Mouse (Mus musculus): ENCODE data around the gene Dpt. TPM values are rescaled to one million over a fixed set of nuclear protein-coding genes. Genes with fewer than 3 reads are reported as not detected.
"Not testable (repeated sequence)": the region's sequence is repeated elsewhere in the genome, so short reads cannot be mapped to it uniquely, and the experiment has no call there.

The Dpt gene
- polyA plus RNA-seq, 1 experiment from 2014 or later, result 0.13 TPM

DNA sequence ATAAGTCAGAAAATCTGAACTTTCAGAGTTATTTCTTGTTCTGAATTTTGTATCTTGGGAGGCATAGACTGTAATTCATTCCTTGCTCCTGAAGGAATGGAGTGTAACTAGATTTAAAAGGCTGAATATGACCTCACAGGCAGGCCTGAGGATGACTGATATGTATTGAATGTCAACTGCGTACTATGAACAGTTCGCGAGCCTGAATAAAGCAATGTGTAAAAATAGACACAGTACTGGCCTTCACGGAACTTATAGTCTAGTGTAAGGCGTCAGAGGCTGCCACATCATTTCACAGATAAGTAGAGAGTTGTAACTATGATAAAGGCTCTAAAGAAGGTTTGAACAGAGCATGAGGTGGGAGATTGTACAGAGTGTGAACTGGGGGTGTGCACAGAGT is 10.3 kb upstream of the Dpt start:
- ATAC-seq (ENCODE audit: insufficient read depth, low FRiP score, low TSS enrichment) (no peak), DNase-seq (ENCODE audit: low spot score) (no peak)
- no peaks in the 10 kb centered on the region for H3K4me1 ChIP-seq (ENCODE audit: control insufficient read depth, insufficient read depth, low read length)
- no peak overlapping the region for H3K4me2 ChIP-seq (ENCODE audit: low read depth)
- H3K4me3 ChIP-seq (ENCODE audit: low read depth, low read length), result no peak overlapping the region
- no peak overlapping the region for H3K27ac ChIP-seq (ENCODE audit: low read depth, low read length)
- H3K9ac ChIP-seq (ENCODE audit: low read length), result no peak overlapping the region
- H3K36me3 ChIP-seq (ENCODE audit: control insufficient read depth, insufficient read depth, low read length), result no peaks in the 10 kb centered on the region
- H3K27me3 ChIP-seq (ENCODE audit: control insufficient read depth, insufficient read depth, low read length), result no peaks in the 10 kb centered on the region
- WGBS, result 95% methylated on average over 5 of the region's 5 CpGs
- H3K9me3 ChIP-seq (ENCODE audit: control insufficient read depth, low read length), result no peaks in the 10 kb centered on the region

DNA sequence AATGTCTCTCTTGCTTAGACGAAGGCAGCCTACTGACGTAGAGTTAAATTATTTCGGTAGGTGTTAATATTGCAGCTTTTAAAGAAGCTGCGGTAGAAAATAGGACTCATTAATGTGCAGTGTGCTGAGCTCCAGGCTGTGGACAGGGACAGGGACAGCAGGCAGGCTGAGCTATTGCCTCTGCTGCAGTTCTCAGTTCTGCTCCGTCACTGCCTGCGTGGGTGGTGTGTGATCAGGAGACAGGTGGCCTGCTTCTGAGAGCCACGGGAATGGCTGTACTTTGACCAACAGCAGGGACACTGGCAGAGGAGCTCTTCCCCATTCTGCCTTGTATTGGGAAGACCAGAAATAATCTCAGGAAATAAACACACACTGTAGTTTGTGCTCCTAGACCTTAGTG is 8.7 kb upstream of the Dpt start:
- Histone ChIP-seq H3K4me2 (ENCODE audit: low read depth) (no peak overlapping the region), H3K9me3 (ENCODE audit: control insufficient read depth, low read length) (no peaks in the 10 kb centered on the region), H3K27ac (ENCODE audit: low read depth, low read length) (no peak overlapping the region), H3K9ac (ENCODE audit: low read length) (no peak overlapping the region), H3K4me1 (ENCODE audit: control insufficient read depth, insufficient read depth, low read length) (no peaks in the 10 kb centered on the region), H3K27me3 (ENCODE audit: control insufficient read depth, insufficient read depth, low read length) (no peaks in the 10 kb centered on the region), H3K4me3 (ENCODE audit: low read depth, low read length) (no peak overlapping the region), H3K36me3 (ENCODE audit: control insufficient read depth, insufficient read depth, low read length) (no peaks in the 10 kb centered on the region)
- no peak for ATAC-seq (ENCODE audit: insufficient read depth, low FRiP score, low TSS enrichment)
- WGBS, result 85% methylated on average over 7 of the region's 7 CpGs
- DNase-seq (ENCODE audit: low spot score), result no peak

DNA sequence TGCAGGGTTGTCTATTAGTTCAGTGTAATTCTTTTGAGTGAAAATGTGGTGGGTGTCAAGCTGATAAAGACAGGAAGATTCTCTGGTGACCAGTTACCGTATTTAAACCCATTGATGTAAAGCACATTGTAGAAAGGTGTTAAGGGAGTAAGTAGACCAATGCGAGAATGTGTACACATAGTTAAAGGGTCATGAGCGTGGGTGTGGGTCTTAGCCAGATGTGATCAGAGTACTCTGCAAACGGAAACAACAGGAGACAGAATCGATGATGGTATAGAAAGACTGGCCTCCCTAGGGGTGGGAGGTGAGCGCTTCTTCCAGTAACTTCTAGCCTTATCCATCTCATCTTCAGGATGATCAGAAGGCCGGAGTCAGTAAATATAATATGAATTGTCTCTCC is 8.2 kb upstream of the Dpt start:
- Histone ChIP-seq H3K36me3 (ENCODE audit: control insufficient read depth, insufficient read depth, low read length) (no peaks in the 10 kb centered on the region), H3K9me3 (ENCODE audit: control insufficient read depth, low read length) (no peaks in the 10 kb centered on the region), H3K4me1 (ENCODE audit: control insufficient read depth, insufficient read depth, low read length) (no peaks in the 10 kb centered on the region), H3K4me3 (ENCODE audit: low read depth, low read length) (no peak overlapping the region), H3K4me2 (ENCODE audit: low read depth) (no peak overlapping the region), H3K27ac (ENCODE audit: low read depth, low read length) (no peak overlapping the region), H3K27me3 (ENCODE audit: control insufficient read depth, insufficient read depth, low read length) (no peaks in the 10 kb centered on the region), H3K9ac (ENCODE audit: low read length) (no peak overlapping the region)
- 86% methylated on average over 7 of the region's 7 CpGs for WGBS
- ATAC-seq (ENCODE audit: insufficient read depth, low FRiP score, low TSS enrichment) (no peak), DNase-seq (ENCODE audit: low spot score) (no peak)

DNA sequence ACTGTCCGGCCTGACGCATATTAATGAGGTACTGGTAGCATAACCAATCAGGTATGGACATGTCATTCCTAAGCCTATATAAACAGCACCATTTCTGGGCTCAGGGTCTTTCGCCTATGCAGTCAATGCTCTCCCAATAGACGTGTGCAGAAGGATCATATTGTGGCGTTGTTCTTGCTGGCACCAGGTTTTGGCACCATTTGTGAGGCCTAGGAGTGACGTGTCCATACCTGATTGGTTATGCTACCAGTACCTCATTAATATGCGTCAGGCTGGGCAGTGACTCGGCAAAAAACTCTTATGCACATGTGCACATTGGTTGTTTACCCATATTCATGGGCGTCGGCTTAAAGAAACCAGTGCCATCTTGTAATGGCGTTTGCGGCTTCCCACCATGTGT is 6.1 kb upstream of the Dpt start:
- not testable (repeated sequence) for H3K27me3 ChIP-seq (ENCODE audit: control insufficient read depth, insufficient read depth, low read length); H3K9me3 ChIP-seq (ENCODE audit: control insufficient read depth, low read length); H3K27ac ChIP-seq (ENCODE audit: low read depth, low read length); H3K36me3 ChIP-seq (ENCODE audit: control insufficient read depth, insufficient read depth, low read length); DNase-seq (ENCODE audit: low spot score); H3K4me2 ChIP-seq (ENCODE audit: low read depth); H3K4me3 ChIP-seq (ENCODE audit: low read depth, low read length); H3K9ac ChIP-seq (ENCODE audit: low read length); H3K4me1 ChIP-seq (ENCODE audit: control insufficient read depth, insufficient read depth, low read length); ATAC-seq (ENCODE audit: insufficient read depth, low FRiP score, low TSS enrichment)
- WGBS, result 94% methylated on average over 12 of the region's 12 CpGs

DNA sequence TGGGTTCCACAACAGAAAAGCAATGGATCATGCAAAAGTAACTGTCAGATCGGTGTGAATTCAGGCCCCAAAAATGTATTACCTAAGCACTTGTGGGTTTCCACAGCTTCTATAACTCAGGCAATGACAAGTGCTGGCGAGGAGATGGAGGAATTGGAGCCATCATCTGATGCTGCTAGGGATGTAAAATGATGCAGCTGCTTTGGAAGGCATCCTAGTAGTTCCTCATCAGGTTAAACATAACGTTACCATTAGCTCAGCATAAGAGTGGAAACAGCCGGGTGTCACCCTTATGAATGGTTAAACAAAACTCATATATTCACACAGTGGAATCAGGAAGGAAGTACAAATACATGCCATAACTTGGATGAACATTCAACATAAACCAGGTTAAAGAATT is 3.4 kb upstream of the Dpt start:
- Histone ChIP-seq H3K36me3 (ENCODE audit: control insufficient read depth, insufficient read depth, low read length) (no peaks in the 10 kb centered on the region), H3K9me3 (ENCODE audit: control insufficient read depth, low read length) (no peaks in the 10 kb centered on the region), H3K27me3 (ENCODE audit: control insufficient read depth, insufficient read depth, low read length) (no peaks in the 10 kb centered on the region), H3K9ac (ENCODE audit: low read length) (no peak overlapping the region), H3K27ac (ENCODE audit: low read depth, low read length) (no peak overlapping the region), H3K4me2 (ENCODE audit: low read depth) (no peak overlapping the region), H3K4me1 (ENCODE audit: control insufficient read depth, insufficient read depth, low read length) (no peaks in the 10 kb centered on the region), H3K4me3 (ENCODE audit: low read depth, low read length) (no peak overlapping the region)
- DNase-seq (ENCODE audit: low spot score), result no peak
- WGBS, result 80% methylated on average over 4 of the region's 4 CpGs
- ATAC-seq (ENCODE audit: insufficient read depth, low FRiP score, low TSS enrichment), result no peak

DNA sequence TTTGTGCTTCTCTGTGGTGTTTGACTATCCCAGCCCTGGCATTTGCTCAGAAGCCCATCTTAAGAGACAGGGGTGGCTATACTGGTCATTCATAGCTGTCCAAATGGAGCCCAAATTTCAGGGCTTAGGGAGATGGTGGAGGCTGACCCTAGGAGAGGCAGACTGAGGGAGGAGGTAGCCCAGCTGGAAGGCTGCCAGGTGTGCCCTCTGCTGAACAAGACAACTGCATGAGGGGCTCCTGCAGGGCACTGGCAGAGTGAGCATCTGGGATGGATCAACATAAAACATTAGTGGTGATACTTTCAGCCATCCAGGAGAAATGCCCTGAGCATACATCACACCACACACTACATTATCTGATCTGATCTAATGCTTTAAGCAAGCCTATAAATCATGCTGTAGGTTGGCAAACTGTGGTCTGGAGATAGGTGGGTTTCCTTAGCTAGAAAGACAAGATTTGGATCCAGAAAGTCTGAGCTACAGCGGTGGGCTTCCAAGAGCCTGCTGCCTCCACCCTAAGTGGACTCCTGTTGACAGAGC is 1.4 kb downstream of the Dpt start:
- no peak overlapping the region for H3K9ac ChIP-seq (ENCODE audit: low read length)
- H3K4me2 ChIP-seq (ENCODE audit: low read depth), result no peak overlapping the region
- H3K27me3 ChIP-seq (ENCODE audit: control insufficient read depth, insufficient read depth, low read length), result no peaks in the 10 kb centered on the region
- ATAC-seq (ENCODE audit: insufficient read depth, low FRiP score, low TSS enrichment) (no peak), DNase-seq (ENCODE audit: low spot score) (no peak)
- H3K36me3 ChIP-seq (ENCODE audit: control insufficient read depth, insufficient read depth, low read length), result no peaks in the 10 kb centered on the region
- no peak overlapping the region for H3K4me3 ChIP-seq (ENCODE audit: low read depth, low read length)
- H3K9me3 ChIP-seq (ENCODE audit: control insufficient read depth, low read length), result no peaks in the 10 kb centered on the region
- no peak overlapping the region for H3K27ac ChIP-seq (ENCODE audit: low read depth, low read length)
- 96% methylated on average over 1 of the region's 1 CpGs for WGBS
- H3K4me1 ChIP-seq (ENCODE audit: control insufficient read depth, insufficient read depth, low read length), result no peaks in the 10 kb centered on the region

DNA sequence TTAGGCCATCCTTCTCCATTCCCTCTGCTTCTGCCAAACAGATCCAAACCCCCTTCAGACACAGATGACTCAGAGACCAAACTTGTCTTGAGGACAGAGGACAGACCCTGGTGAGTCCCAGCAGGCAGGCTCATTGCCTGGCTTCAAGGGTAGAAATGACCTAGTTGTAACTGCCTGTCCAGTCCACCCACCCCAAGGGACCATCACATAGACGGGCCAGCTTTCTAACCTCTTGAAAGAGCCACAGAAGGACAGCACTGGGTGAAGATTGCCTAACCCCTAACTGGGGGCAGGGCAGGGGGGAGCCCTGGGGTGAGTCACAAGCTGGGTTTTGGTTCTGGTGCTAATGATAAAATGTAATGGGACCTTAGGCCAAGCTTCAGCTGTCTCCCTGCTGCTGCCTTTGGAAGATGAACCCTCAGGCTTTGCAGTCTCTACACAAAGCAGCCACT is 2.1 kb downstream of the Dpt start:
- WGBS, result 62% methylated on average over 1 of the region's 1 CpGs
- no peaks in the 10 kb centered on the region for H3K27me3 ChIP-seq (ENCODE audit: control insufficient read depth, insufficient read depth, low read length)
- H3K4me2 ChIP-seq (ENCODE audit: low read depth), result no peak overlapping the region
- no peak overlapping the region for H3K27ac ChIP-seq (ENCODE audit: low read depth, low read length)
- no peak overlapping the region for H3K9ac ChIP-seq (ENCODE audit: low read length)
- no peaks in the 10 kb centered on the region for H3K36me3 ChIP-seq (ENCODE audit: control insufficient read depth, insufficient read depth, low read length)
- no peak for DNase-seq (ENCODE audit: low spot score)
- no peaks in the 10 kb centered on the region for H3K9me3 ChIP-seq (ENCODE audit: control insufficient read depth, low read length)
- H3K4me1 ChIP-seq (ENCODE audit: control insufficient read depth, insufficient read depth, low read length), result no peaks in the 10 kb centered on the region
- H3K4me3 ChIP-seq (ENCODE audit: low read depth, low read length), result no peak overlapping the region
- no peak for ATAC-seq (ENCODE audit: insufficient read depth, low FRiP score, low TSS enrichment)

DNA sequence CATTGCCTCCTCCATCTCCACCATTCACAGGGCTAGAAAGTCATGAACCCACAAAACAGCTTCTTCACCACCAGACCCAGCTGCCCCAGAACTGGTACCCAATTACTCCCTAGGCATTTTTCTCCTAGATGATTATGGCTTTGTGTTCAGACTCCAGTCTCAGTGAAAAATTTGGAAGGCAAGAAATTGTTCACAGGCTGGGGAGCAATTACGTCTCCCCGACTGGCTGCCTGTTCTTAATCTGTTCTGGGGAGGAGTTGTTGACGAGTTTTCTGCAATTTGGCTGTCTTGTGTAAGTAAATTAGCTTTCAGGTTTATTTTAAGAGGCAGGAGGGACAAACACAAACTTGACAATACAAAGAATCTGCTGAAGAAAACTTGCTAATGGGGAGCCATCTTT is 2.7 kb downstream of the Dpt start:
- Histone ChIP-seq H3K27ac (ENCODE audit: low read depth, low read length) (no peak overlapping the region), H3K36me3 (ENCODE audit: control insufficient read depth, insufficient read depth, low read length) (no peaks in the 10 kb centered on the region), H3K27me3 (ENCODE audit: control insufficient read depth, insufficient read depth, low read length) (no peaks in the 10 kb centered on the region), H3K9me3 (ENCODE audit: control insufficient read depth, low read length) (no peaks in the 10 kb centered on the region), H3K4me2 (ENCODE audit: low read depth) (no peak overlapping the region), H3K4me1 (ENCODE audit: control insufficient read depth, insufficient read depth, low read length) (no peaks in the 10 kb centered on the region), H3K9ac (ENCODE audit: low read length) (no peak overlapping the region), H3K4me3 (ENCODE audit: low read depth, low read length) (no peak overlapping the region)
- 82% methylated on average over 3 of the region's 3 CpGs for WGBS
- no peak for DNase-seq (ENCODE audit: low spot score)
- ATAC-seq (ENCODE audit: insufficient read depth, low FRiP score, low TSS enrichment), result no peak

DNA sequence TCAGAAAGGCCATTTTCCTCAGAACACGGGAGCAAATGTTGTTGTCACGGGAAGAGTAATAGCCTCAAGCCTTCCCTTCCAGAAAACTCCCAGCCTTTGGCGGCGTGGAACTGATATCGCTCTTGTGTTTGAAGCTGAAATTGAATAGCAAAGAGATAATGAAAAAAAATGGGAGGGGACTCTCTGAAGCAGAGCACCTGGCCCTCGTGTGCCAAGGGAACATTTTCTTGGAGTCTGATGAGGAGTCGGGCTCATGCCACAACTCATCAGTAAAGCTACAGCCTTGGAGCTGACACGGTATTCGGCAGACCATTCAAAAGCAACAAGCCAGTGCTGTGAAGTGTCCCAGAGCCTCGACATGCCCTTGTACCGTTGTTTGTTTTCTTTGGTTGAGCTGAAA is 7.8 kb downstream of the Dpt start:
- no peak overlapping the region for H3K27ac ChIP-seq (ENCODE audit: low read depth, low read length)
- no peak overlapping the region for H3K4me2 ChIP-seq (ENCODE audit: low read depth)
- H3K36me3 ChIP-seq (ENCODE audit: control insufficient read depth, insufficient read depth, low read length), result no peaks in the 10 kb centered on the region
- no peak for DNase-seq (ENCODE audit: low spot score)
- no peaks in the 10 kb centered on the region for H3K4me1 ChIP-seq (ENCODE audit: control insufficient read depth, insufficient read depth, low read length)
- H3K9ac ChIP-seq (ENCODE audit: low read length), result no peak overlapping the region
- no peaks in the 10 kb centered on the region for H3K27me3 ChIP-seq (ENCODE audit: control insufficient read depth, insufficient read depth, low read length)
- H3K4me3 ChIP-seq (ENCODE audit: low read depth, low read length), result no peak overlapping the region
- no peak for ATAC-seq (ENCODE audit: insufficient read depth, low FRiP score, low TSS enrichment)
- H3K9me3 ChIP-seq (ENCODE audit: control insufficient read depth, low read length), result no peaks in the 10 kb centered on the region
- WGBS, result 77% methylated on average over 11 of the region's 11 CpGs
